Mouse (Mus musculus) frontal cortex, postnatal 10 days (tissue): Measurements from ENCODE around the gene Nmnat2.

ENCODE experiments used
- DNase-seq, 2 experiments: peaks; one replicate each; pipeline ENCODE4 v3.0.0; 2022; ENCODE audit warnings: low spot score in 2 of 2, mixed read lengths in 1 of 2

Nmnat2 gene

DNA sequence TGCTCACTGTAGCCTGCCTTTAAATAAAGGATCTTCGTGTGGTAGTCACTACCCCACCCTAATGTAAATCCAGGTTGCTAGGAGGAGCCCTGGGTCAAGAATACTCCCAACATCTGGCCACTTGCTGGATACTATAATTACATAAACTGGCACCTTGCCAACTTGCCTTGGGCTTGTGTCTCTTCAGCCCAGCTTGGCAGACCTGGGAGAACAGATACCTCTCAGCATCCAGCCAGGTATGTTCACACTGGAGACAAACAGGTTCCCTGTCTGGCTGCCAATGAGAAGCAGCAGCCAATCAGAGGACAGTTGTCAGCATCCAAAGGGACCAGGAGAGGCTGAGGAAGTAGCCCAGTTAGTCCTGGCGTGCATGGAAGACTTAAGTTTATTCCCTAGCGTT, 64.8 kb downstream of the Nmnat2 start:
- DNase-seq = no peak

DNA sequence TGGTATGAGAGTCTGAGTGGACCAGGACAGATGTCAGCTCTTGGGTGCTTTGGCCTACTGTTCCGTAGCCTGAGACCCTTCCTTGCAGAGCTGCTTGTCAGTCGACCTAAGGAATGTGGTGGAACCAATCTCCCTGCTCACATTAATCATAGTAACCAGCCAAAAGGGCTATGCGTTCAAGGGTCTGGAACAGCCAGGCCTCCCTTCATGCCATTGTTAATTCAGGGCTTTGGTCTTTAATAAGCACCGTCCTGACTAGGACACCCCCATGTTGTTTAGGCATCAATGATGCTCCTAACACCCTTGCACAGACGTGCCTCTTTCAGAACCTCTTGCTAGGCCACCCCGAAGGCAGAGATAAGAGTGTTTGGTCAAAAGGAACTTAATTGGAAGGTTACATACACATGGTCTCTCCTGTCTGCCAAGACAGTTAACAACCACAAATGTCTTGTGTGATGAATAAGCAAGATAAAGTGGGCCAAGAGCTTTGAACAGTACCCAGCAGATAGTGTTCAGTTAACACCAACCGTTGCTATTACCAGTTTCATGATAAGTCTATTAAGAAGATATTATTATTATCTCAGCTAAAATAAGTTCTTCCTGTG, 66.3 kb downstream of the Nmnat2 start:
- DNase-seq = no peak

DNA sequence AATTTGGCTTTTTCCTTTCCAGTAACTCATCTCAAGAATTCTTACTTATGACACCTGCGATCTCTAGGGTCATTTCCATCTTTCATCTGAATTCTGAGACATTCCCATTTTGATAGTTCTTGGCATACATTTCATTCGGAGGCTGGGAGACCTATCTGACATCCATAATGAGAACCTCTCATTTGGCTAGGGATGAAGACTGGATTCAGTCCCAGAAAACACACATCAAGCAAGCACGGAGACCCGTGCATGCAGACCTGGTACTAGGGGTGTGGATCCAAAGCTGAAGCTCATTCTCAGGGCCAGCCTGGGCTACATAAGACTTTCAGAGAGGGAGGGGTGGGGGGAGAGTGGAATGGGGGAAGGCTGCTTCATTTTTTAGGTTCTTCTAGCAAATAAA, 68.2 kb downstream of the Nmnat2 start:
- DNase-seq = no peak

DNA sequence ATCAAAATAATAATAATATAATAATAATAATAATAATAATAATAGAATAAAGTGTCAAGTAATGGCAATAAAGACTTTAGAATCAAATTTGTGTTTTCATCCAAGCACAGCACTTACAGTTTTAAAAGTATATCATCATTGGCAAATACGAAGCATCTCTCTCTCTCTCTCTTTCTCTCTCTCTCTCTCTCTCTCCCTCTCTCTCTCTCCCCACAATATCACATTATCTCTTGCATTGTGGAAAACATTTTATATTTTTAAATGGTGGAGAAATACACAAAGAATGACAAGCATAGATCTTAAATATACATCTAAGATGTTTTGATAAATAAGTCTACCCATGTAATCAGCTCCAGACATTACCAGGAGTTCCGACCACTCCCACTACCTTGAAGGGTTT, 69.1 kb downstream of the Nmnat2 start:
- DNase-seq = no peak

DNA sequence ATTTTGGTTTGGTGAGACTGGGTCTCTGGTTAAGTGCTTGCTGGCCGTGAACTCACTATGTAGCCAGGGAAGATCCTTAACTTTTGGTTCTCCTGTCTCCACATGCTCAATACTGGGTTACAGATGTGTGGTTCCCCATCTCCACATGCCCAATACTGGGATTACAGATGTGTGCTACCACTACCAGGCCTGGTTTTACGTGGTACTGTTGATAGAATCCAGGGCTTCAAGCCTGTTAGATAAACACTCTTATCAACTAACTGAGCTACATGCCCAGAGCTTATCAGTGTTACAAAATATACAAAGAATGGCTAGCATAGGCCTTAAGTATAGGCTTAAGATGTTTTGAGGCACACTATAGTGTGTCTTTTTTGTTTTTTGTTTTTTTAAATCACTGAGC, 69.7 kb downstream of the Nmnat2 start:
- no peak for DNase-seq

DNA sequence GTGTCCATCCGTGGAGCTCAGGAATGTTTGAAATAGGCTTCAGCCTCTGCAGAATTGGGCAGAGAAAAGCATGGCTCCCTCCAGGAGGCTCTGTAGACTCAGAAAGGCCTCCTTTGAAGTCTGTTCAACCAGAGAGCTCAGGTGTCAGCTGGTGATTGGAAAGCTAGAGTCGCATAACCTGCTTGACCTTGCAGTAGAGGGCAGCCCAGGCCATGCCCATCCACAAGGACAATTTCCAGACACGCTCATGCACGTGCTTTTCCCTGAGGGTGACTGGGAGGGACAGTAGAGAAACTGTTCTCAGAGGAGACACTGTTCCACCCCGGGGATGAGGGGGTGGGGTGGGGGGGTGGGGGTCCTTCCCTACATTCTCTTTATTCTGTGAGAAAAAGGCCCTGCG, 76.6 kb downstream of the Nmnat2 start:
- no peak for DNase-seq

DNA sequence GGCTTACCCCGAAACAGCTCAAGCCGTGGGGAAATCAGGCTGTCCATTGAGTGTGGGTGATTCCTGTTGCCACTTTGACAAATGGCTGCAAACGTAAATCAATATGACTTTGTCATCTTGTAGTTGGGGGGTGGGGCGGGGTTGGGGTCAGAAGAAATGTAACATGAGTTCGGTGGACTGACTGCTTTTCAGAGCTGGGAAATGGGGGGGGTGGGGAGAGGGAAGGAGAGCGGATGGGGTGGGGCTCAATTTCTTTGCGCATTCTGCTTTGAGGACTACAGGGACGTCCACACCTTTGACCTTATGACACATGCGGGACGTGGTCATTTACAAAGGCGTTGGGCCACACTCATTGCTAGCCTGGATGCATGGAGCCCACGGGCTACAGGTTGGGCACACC, 77.2 kb downstream of the Nmnat2 start:
- no peak for DNase-seq

DNA sequence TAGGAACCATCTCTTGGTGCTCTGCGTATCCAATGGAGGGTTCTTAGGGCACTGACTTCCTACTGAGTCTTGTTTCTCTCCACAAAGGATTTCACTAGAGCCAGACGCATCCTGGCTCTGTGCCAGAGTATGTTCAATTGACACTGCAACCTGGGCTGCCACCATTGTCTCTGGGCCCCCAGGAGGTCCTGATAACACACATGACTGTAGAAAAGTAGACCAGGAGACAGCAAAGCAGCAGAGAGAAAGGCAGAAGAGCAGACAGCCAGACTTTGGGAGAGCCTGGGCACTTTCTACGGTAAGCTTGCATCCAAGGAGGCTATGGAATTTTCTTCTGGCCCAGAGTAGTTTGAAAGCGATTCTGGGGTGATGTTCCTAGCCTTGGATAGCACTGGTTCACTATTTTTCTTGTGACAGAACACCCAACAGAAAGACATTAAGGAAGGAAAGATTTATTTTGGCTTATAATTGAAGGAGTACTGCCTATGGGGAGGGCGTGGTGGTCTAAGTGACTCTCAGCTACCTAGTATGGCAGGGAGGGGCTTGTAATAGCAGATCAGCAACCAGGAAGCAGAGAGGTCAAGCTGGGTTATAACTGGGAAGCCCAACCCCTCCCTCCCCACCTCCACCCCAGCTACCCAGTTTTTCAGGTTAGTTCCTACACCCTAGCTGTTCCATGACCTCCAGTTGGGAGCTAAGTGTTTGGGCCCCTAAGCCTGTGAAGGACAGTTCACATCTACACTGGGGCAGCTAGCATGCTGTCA, 78.5 kb downstream of the Nmnat2 start:
- DNase-seq = no peak

DNA sequence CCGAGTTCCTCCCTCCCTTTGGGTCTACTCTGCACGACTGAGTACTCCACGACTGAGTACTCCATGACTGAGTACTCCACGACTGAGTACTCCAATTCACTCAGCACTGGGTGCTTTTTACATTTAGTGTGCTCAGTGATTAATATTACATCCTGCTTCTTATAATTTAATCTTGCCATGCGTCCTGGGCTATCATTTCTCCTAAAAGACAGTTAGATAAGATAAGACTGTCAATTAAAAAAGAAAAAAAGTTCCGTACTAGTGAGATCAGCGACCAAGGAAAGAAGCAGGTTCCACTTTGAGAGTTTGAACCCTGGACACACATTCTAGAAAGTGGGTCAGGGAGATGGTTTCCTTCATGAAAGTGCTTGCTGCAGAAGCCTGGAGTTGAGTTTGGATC, 79.3 kb downstream of the Nmnat2 start:
- no peak for DNase-seq

DNA sequence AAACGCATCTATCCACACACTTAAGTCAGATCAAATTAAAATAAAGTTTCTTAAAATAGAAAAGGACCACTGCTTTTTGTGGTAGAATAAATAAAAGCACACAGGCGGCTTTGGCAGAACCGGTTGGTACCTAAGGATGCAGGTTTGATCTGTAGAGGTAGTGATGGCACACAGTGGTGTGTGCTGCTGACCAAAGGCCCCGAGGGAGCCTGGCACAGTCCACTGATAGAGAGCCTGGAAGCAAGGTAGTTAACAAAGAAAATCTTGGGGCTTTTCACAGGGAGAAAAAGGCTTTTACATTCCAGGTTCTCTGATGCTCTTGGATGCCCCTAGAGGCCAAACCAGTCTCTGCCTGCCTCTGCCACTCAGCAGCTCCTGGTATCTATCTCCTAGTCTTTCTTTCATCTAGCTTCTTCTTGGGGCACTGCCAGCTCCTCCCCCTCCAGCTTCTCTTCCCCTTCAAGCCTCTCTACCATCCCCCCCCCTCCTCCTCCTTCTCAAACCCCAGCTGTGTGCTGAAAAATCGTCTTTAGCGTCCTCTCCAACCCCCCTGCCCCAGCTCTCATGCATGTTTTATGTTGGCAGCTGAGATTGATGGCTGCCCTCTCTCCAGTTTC, 80.6 kb downstream of the Nmnat2 start:
- peak; percentile 74 to 81 for DNase-seq

DNA sequence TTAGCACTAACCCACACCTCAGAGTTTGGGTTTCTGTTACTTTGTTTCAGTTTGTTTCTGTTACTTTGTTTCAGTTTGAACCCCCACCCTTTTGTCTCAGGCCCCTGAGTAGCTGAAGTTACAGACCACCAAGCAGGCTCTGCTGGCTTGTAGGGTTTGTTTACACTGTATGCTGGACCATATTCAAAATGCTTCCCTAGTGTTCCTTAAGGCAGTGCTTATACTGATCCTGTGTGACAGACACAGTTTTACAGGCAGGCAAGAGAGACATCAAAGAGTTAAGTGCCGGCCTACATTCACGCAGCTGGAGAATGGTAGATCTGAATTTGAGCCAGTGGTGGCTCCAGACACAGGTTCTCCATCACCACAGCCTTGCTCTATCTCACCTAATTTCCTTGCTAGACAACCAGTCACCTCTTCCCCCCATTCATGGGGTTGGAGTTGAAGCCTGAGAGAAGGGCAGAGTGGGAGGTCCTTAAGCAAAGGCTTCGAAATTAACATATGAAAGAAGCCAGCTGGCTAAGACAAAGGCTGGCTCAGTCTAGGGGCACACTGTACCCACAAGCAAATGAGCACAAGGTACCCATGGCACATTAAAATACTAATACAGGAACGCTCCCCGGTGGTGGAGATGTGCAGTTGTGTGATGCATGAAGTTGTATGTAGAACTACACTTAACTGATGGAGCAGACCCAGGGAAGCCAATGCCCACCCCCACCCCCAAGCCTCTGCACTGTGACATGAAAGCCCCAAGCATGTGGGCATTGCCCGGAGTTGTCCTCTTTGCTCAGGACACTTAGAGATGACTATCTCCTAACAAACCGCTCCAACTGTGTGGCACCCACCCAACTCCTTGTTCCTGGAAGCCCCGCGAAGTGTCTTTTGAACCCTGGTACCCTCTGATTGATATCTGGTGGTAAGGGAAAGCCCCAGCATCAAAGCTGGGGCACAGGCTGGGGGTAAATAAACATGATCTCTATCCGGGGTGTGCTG, 82.9 kb downstream of the Nmnat2 start:
- DNase-seq = peak in 1 of 2 experiments; percentile 52

DNA sequence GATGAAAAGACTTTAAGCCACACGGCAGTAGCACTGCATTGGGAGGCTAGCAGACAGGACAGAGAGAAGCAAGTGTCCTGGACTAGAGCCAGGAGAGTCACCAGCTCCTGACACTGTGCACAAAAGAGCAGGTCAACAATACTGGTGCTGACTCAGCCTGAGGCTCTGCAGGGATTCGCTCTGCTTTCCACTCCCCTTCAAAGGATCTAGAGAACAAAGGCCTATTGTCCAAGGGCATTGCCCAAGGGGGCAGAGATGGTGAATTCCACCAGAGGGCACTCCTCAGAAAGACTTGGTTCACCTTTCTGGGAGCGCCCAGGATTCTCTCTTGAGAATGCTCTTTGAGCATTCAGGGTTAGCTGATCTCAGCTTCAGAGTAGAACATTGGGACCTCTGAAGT, 85.3 kb downstream of the Nmnat2 start:
- DNase-seq = no peak

DNA sequence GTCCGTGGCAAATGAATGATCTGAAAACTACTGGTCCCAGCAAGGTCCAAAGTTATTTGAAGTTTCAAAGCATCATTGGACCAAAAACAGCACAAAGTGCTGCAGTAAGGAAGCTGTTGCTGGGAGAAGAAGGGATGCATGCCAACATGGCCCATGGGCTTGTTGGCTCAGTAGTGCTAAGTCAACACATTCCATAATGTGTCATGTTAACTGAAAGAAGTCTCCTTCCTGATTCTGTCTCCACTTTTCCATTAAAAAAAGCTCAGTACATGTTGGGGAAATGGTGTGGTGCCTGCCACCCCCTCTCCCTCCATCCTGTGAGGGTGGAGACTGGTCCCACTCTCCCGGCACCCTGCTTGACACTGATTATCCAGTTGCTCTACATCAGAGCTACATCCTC, 86.3 kb downstream of the Nmnat2 start:
- no peak for DNase-seq

DNA sequence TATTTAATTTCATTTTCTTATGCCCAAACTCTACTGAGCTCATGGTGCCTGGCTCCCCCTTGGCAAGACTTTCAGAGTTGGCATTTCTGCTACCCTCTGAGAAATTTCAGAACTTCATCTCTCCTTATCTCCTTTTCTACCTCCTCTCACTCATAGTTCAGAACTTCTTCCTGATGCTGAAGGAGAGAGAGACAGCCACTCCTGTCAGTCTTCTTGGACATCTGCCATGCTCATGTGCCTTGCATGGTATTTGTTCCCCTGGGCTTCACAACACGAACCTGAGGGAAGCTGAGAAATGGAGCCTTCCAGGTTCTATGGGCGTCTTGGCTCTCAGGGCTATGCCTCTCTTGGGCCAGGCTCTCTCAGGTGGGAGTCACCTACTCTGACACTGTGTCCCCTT, 87.5 kb downstream of the Nmnat2 start:
- no peak for DNase-seq

DNA sequence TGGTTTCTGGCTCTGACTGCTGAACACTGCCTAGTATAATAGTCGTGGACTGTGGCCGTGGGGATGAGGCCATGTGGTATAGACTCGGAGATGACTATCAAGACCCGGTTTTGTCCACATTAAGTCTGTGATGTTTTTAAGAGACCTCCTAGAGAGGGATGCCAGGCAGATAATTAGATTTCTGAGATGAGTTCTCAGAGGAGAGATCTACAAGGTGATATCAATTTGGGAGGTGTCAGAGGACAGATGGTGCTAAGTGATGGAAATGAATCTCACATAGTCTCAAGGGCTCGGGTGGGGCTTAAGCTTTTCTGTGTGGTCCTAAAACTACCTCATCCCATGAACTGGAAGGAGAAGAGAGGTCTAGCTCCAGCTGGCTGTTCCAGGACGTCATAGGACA, 88.5 kb downstream of the Nmnat2 start:
- DNase-seq = no peak

DNA sequence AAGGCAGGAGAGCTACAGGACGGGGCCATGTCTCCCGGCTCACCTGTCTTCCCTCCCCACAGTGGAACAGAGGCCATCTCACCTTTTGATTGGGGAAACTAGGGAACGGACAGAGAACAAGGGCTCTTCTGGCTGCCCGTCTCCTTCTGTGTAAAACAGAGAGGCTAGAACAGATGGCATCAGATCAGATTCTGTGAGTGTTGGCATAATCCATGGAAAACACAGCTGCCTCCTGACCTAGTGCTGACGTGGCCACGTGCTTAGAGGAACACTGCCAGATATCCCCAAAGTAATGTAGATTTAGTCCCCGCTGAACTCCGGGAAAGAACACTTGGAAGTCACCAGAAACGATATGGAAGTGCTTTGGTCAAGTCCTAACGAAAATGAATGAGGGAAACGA, 90.6 kb downstream of the Nmnat2 start:
- no peak for DNase-seq

DNA sequence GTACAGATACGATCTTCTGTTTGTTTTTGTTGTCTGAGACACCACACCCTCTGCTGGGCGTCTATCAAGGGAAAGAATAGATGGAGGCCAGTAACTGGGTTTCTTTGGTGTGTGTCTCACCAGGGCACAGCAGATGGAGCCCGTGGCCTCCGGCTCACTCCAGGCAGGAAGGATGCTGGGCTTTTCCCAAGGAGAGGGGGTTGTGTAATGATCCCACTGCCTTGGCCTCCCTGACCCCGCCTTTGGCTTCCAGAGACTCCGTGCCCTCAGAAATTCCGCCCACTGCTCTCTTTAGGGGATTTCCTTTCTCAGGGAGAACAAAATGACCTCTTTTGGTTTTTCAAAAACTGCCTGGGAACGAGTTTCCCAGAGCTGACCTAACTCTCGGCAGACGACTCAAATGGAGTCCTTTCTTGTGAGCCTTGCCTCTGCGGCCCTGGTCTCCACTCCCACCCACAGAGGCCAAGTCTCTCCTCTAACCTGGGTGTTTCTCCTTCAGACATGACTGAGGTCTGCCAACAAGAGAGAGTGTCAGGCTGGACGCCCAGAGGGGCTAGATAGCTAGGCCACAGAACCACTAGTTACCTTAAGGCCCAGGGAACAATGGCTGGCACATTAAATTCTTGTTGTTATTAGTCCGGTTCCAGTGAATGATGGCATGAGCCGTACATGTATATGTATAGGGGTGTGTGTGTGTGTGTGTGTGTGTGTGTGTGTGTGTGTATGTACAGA, 93.5 kb downstream of the Nmnat2 start:
- no peak for DNase-seq

DNA sequence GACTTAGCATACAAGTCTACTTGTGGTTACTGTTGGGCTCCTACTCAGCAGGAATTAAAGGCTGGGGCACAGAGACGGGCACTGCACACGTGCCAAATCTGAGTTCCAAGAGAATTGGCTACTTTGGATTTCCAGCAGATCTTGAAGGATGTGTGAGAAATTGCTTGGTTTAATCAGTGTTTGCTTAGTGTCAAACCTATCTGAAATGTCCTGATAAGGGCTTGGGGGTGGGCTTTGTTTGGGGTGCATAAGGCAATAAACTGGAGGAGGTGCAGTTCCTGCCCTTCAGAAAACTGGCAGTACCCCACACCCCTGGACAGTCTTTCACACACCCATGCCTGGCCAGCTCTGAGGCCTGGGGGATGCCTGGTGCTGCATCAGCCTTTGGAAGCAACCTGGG, 94.7 kb downstream of the Nmnat2 start:
- DNase-seq = no peak

DNA sequence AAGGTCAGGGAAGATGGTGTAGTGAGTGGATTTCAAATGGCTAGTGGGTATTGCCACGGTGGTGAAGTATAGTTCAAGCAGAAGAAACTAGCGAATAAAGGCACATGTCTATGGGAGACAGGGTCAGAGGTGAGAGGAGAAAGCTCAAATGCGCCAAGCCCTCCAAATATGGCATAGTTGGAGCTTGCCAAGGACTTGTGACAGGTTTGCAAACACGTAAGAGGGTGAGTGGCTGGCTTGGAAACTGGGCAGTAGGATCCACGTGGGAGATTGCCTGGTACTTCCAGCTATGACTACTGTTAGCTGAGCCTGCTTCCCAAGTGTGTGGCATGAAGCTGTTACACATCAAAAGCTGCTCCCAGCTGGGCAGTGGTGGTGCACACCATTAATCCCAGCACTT, 96.7 kb downstream of the Nmnat2 start:
- no peak for DNase-seq

DNA sequence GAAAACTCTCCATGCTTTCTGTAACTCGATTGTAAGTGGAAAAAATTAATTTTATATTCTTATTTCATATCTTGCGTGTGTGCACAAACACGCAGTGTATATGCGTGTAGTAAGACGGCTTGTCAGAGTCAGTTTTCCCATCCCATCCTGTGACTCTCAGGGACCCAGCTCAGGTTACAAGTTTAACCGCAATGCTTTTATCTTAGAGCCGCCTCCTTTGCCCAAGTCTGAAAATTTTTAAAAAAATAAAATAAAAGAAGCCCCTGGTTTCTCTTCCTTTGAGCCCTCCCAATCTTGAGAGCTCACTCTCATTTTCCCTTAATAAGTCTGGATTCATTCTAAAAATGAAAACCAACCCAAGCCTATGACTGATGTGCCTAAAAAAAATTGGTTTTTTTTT, 98.8 kb downstream of the Nmnat2 start:
- no peak for DNase-seq

DNA sequence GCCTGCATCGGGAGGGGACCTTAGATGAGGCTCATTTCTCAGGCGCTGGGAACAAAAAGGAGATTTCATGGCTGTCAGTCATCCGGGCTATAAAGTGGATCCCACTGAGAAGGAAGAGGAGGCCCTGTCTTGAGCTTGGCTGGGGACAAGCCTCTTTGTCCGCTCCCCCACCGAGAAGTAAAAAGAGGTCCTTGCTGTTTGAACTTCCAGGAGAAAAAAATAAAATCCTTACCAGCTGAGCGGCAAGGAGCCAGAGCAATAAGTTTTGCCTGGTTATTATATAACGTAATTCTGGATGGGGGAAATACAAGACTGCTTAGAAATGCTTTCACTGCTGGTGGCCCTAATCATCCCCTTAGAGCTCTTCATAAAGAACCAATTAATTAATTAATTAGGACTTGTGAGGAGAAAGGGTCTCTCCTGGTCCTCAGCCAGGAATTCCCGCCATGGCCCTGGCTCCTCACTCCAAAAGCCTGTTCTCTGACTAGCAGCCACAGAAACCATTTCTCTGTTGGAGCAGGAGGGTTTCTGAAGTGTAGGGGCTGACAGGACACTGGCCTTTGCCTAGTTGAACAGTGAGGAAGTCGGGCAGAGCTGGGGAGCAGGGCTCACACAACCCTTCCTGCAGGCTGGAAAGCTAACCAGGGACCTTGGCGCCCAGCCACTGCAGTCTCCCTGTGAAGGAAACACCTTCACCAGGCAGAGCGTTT, 99.5 kb downstream of the Nmnat2 start:
- no peak for DNase-seq
